Mouse (Mus musculus) heart, adult 9 months (tissue): ENCODE measurements around the gene Caskin1.

Source experiments
- DNase-seq, 2 experiments: peaks; one replicate each; pipeline ENCODE4 v3.0.0; 2022; ENCODE audit warnings: low spot score in 2 of 2

Caskin1 gene

DNA sequence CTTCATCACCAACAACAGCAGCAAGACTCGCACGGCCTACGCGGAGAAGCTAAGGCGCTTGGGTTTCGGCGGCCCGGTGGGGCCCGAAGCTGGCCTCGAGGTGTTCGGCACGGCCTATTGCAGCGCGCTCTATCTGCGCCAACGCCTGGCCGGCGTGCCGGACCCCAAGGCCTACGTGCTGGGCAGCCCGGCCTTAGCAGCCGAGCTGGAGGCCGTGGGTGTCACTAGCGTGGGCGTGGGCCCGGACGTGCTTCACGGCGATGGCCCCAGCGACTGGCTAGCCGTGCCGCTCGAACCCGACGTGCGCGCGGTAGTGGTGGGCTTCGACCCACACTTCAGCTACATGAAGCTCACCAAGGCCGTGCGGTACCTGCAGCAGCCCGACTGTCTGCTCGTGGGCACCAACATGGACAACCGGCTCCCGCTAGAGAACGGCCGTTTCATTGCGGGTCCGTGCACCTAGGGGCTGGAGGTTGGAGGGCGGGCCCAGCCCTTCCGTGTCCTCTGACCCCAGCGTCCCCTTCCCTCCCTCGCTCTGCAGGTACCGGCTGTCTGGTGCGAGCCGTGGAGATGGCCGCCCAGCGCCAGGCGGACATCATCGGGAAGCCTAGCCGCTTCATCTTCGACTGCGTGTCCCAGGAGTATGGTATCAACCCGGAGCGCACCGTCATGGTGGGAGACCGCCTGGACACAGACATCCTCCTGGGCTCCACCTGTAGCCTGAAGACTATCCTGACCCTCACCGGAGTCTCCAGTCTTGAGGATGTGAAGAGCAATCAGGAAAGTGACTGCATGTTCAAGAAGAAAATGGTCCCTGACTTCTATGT lies 17.5 kb upstream of the Caskin1 start:
- peak in 1 of 2 experiments; percentile 34 for DNase-seq

DNA sequence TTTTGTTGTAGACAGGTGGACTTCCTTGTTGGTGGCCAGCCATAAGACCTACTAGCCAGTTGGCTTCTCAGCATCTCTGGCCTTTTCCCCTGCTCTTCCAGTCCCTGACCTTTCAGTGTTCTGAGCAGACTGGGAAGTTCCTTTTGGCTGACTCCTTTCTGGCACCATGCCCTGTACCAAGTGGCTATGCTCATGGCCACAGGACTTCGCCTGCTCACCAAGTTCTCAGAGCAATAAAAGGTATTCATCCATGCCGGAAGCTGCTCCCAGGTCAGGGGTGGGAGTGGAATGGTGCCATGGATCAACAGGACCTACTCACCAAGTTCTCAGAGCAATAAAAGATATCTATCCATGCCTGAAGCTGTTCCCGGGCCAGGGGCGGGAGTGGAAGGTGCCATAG lies 15.9 kb upstream of the Caskin1 start:
- peak; percentile 44 to 53 for DNase-seq

- DNase-seq = no peak
Measured at GRCm38 (mm10) chr17:24473612-24474275, 14.7 kb upstream of the Caskin1 start, which contains the start of gene Bricd5. TSS of gene Bricd5 (plus strand) at chr17:24473884.

- no peak for DNase-seq
Measured at GRCm38 (mm10) chr17:24474557-24474956, 13.8 kb upstream of the Caskin1 start.

- DNase-seq = no peak
Measured at GRCm38 (mm10) chr17:24475586-24475985, 12.8 kb upstream of the Caskin1 start.

- no peak for DNase-seq
Measured at GRCm38 (mm10) chr17:24476022-24476776, 12.2 kb upstream of the Caskin1 start.

DNA sequence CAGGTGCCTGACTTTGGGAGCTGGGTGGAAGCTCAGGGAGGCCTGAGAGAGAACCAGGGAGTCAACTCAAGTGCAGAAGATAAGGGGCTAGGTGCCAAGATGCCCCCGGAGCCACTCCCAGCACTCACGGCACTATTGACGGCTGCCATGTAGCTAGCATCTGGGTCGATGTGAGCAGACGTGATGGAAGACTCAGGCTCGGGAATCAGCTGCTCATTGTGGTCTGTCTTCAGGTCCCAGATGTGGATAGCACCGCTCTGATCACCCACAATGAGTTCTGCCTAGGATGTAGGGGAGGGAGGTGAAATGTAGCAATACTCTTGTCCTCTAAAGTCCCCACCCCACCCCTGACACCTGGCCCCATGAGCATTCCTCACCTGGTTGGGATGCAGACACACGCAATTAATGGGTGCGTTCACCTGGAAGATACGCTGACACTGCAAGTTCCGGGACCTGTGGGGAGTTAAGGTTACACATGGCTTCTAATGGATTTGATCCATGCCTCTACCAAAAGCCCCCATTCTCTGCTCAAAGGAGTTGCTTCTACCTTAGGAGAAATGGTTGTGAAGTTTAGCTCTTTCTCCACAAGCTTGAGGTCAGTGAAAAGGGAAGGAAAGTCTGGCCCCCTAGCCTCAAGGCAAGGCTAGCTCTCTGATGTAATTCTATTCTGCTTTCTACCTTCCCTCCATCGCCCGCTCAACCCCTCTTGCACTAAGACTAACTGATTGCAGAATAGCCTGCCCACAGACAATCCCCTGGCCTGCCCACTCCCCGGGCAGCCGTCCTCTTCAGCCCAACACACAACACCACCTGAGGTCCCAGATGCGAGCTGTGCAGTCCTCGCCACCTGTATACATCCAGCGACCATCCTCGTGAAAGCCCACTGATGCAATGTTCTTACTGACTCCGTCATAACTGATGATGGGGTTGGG lies 11.1 kb upstream of the Caskin1 start:
- DNase-seq = no peak

DNA sequence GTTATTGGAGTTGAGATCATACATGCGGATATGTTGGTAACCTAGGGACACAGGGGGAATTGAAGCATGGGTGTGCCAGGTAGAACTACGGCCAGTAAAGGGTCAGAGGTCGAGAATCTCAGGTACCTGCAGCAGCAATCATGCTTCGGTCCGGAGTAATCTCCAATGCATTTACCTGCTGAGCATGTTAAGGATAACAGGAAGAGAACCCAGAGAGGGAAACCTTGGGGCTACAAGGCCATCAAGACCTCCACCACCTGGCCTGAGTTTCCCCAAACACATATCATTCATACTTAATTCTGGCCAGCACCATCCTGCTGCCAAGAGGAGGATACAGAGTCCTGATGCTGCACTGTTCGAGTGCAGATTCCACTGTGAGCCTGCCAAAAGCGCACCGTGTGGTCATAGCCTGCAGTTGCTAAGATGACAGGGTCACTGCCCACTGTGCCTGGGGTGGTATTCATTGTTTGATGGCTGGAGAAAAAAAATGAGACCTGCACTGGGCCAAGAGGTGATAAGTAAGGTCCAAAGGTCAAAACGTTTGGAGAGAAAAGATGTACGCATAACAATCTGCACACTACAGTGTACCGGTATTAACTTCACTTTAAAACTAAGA lies 10.3 kb upstream of the Caskin1 start:
- DNase-seq = no peak

- peak; percentile 97 to 98 for DNase-seq
Measured at GRCm38 (mm10) chr17:24478663-24479380, 9.6 kb upstream of the Caskin1 start, which contains the start of gene Mlst8. TSS of gene Mlst8 (minus strand) at chr17:24479078.

- DNase-seq = no peak
Measured at GRCm38 (mm10) chr17:24479431-24479830, 9.0 kb upstream of the Caskin1 start.

GRCm38 (mm10) chr17:24480201-24480826 lies 8.1 kb upstream of the Caskin1 start:
- no peak for DNase-seq

GRCm38 (mm10) chr17:24481027-24481815 lies 7.2 kb upstream of the Caskin1 start:
- DNase-seq = no peak

GRCm38 (mm10) chr17:24483495-24483894 lies 4.9 kb upstream of the Caskin1 start:
- no peak for DNase-seq

DNA sequence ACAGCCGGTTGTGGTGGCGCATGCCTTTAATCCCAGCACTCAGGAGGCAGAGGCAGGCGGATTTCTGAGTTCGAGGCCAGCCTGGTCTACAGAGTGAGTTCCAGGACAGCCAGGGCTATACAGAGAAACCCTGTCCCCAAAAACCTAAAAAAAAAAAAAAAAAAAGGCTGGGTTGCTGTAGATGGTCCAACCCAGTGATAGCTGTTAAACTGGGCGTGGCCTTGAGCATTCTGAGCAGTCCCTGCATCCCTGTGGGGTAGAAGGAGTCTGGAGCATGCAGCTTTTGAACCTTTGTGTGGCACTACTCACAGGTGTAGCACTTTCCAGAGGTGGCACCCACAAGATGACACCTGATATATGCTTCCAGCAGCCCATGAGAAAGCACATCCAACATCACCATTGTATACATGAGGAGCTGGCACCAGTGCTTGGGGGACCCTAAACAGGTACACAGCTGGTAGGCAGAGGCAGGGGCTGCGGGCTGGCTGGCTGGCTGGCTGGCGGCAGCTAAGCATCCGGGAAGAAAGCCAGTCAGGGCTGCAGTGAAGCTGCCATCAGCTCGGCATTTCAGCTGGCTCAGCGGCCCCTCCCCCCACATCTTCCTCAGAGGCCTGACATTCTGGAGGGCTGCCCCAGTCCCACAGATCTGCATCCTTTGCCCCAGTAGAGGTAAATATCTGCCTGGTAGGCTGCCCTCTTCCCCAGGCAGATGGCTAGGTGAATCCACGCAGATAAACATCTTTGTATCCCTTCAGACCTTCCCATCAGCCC lies 3.1 kb upstream of the Caskin1 start:
- DNase-seq = no peak

GRCm38 (mm10) chr17:24488662-24489264 lies 362 bp downstream of the Caskin1 start:
- DNase-seq = no peak

DNA sequence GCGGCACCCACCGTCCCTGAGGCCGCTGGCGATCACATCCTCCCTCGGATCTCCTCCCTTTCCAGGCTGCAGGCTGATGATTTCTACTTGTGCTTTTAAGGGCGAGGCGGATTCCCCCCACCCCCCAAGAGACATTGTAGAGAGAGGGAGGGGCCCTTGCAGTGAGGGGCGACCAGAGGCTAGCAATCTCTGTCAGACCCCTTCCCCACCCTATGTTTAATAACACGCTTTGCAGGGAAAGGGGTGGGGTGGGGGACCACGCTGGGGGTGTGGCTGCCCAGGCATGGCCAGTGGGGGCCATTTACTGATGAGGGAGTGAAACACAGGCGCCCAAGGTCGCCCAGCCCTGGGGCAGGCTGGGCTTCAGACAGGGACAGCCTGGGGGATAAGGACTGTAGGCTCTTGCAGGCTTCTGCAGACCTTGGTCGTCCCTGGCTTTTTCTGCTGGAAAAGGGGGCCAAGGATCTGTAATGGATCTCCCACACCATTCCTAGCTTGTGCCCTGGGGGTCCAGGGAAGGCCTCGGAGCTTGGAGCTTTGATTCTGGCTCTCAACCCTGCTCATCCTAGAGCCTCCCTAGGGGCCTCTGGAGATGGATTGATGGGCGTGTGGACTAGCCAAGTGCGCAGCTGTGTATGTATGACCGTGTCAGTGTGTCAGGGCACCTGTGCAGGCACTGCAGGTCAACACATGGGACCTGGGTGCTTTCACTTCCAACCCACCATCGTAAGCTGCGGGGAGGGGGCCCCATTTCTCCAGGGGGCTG lies 1.0 kb downstream of the Caskin1 start:
- no peak for DNase-seq

DNA sequence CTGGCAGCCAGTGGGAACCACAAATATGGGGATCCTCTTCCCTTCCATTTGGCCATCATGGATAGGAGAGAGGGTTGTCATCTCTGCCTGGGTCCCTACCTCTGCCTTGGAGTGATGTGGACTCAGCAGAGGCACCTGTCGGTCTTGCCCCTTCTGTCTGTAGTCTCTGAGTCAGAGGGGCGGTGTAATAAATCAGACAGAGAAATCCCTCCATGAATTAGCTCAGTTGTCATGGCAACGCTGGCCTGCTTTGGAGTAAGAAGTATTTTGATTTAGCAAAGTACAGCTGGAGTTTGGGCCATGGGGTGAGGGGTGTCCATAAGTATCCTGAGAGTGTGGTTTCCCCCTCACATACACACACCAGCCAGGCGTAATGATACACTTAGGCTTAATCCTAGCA lies 2.0 kb downstream of the Caskin1 start:
- no peak for DNase-seq
